Mouse (Mus musculus): ENCODE measurements around the gene Gm20671. TPM values are rescaled to one million over a fixed set of nuclear protein-coding genes. Genes with fewer than 3 reads are reported as not detected.

Gm20671 gene
- polyA plus RNA-seq (2012; rRNA removed): 5.9 and 16.0 TPM in 2 replicates

DNA sequence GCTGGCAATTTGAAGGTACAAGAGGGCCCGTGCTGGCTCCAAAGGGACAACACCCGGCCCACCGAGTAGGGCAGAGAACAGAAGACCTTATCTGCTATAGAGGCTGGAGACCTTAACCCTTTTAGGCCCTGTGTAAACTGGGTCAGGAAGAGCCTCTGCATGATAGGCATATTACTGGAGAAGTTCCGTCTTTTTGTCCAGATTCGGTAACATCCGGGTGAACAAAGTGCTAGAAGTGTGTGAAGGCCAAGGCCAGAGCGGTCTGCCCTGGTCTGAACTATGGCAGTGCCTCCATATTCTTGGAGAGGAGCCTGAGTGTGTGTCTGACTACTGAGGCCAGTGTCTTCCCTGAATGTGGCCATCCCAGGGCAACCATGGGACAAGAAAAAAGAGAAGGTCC lies at the start of gene Gm20671:
Gm20671 (minus strand) TSS at position 101 of the 400 bp plus-strand sequence.
- Histone ChIP-seq H3K27me3 (ENCODE audit: control insufficient read depth, insufficient read depth, low read length) (no peaks in the 10 kb centered on the region), H3K27ac (ENCODE audit: insufficient read depth, low read length) (no peak within 1 kb of the TSS), H3K4me3 (ENCODE audit: extremely low read depth, insufficient read depth, insufficient read length) (no peak within 1 kb of the TSS), H3K36me3 (ENCODE audit: control insufficient read depth, insufficient read depth, low read length) (peaks cover 26% of the 10 kb centered on the region), H3K4me1 (ENCODE audit: control insufficient read depth, insufficient read depth, insufficient read length) (no peaks in the 10 kb centered on the region)
- TF ChIP-seq POLR2A (IDR thresholded peaks at IDR 0.05; ENCODE audit: low read depth, low read length): no peak
- no peak for TF ChIP-seq CTCF (IDR thresholded peaks at IDR 0.05; ENCODE audit: extremely low read depth, insufficient read depth, insufficient read length, insufficient replicate concordance)
- WGBS: over 99% methylated on average over 7 of the region's 7 CpGs
- no peak for DNase-seq (ENCODE audit: low read depth in 1 of 2, low spot score in 2 of 2)

GRCm38 (mm10) chr5:32872346-32872745 lies 45.4 kb upstream of the Gm20671 start:
- 96% methylated on average over 5 of the region's 5 CpGs for WGBS
- H3K27ac ChIP-seq (ENCODE audit: insufficient read depth, low read length): no peak overlapping the region
- no peaks in the 10 kb centered on the region for H3K27me3 ChIP-seq (ENCODE audit: control insufficient read depth, insufficient read depth, low read length)
- no peak for DNase-seq (ENCODE audit: low read depth in 1 of 2, low spot score in 2 of 2)
- H3K36me3 ChIP-seq (ENCODE audit: control insufficient read depth, insufficient read depth, low read length): peaks cover 6% of the 10 kb centered on the region; the same call in 1 of the 2 replicates
- H3K4me3 ChIP-seq (ENCODE audit: extremely low read depth, insufficient read depth, insufficient read length): no peak overlapping the region
- TF ChIP-seq POLR2A (IDR thresholded peaks at IDR 0.05; ENCODE audit: low read depth, low read length) (no peak), CTCF (IDR thresholded peaks at IDR 0.05; ENCODE audit: extremely low read depth, insufficient read depth, insufficient read length, insufficient replicate concordance) (no peak)
- no peaks in the 10 kb centered on the region for H3K4me1 ChIP-seq (ENCODE audit: control insufficient read depth, insufficient read depth, insufficient read length)

DNA sequence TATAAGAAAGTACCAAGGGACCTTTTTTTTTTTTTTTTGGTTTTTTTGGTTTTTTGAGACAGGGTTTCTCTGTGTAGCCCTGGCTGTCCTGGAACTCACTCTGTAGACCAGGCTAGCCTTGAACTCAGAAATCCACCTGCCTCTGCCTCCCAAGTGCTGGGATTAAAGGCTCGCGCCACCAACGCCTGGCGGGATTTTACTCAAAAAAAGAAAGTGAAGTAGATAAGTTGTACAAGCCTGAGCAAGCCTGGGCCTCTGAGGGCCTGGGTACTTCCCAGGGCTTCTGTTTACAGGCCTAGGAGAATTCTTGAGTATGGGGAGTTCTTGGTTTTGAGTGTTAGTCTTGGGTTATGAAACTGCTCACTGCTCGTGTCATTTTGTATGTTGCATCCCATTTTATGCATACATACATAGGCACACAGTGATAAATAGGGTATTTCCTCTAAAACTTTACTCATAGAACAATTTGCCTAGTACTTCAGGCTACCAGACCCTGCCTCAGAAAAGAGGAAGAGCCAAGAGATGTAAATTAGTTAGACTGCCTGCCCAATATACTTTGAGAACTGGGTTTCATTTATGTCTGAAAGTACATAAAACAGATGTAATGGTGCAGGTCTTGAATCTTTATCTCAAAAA lies 42.6 kb upstream of the Gm20671 start:
- H3K36me3 ChIP-seq (ENCODE audit: control insufficient read depth, insufficient read depth, low read length): peaks cover 4% of the 10 kb centered on the region; the same call in 1 of the 2 replicates
- H3K4me3 ChIP-seq (ENCODE audit: extremely low read depth, insufficient read depth, insufficient read length): no peak overlapping the region

DNA sequence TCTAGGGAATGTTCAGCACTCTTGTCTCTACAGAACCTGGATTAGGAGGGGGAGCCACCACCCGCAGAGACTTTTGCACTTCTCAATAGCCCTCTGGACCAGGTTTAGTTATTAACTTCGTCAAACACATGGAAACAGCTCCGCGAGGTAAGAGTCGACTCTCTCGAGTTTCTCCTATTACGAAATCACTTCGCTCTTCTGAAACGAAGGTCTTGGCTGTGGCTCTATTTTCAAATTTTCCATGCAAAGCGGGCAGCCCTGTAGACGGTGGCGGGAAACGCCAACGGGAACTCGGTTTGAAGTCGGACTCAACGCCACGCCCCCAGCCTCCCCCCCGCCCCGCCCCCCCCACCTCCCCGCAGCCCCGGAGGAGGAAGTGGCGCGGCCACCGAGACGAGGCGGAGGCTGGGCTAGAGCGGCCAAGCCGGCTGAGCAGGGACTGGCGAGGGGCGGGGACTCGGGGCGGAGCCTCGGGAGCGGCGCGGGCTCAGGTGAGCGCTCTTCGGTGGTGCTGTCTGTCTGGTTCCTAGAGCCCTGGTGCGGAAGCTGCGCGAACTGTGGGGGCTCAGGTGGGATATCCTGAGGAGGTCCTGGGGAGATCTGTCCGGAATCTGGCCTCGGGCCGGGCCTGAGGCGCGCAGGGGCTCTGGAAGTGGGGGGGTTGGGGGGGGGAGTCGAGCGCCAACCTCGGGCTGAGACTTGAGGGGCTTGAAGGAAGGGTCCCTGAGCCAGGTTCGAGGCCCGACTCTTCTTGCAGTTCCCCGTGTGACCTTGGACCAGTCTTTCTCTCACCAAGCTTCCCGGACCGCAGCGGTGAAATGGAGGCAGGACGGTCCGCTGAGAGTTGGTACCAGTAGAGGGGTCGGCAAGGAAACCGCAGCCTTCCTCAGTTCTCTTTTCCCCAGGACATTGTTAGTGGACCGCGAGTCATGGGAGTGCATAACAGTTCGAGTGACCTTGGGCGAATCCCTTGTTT lies 36.6 kb upstream of the Gm20671 start, which contains the start of gene Depdc5:
Depdc5 (plus strand) TSS at position 449 of the 976 bp plus-strand sequence.
- TF ChIP-seq CTCF (IDR thresholded peaks at IDR 0.05; ENCODE audit: extremely low read depth, insufficient read depth, insufficient read length, insufficient replicate concordance) (no peak), POLR2A (IDR thresholded peaks at IDR 0.05; ENCODE audit: low read depth, low read length) (peak; percentile 45; the same call in 1 of the 2 replicates)
- no peaks in the 10 kb centered on the region for H3K27me3 ChIP-seq (ENCODE audit: control insufficient read depth, insufficient read depth, low read length)
- WGBS: under 1% methylated on average over 58 of the region's 64 CpGs
- H3K36me3 ChIP-seq (ENCODE audit: control insufficient read depth, insufficient read depth, low read length): peaks cover 4% of the 10 kb centered on the region; the same call in 1 of the 2 replicates
- H3K27ac ChIP-seq (ENCODE audit: insufficient read depth, low read length): peak within 1 kb of the TSS; percentile 64
- peak within 1 kb of the TSS; percentile 79 for H3K4me3 ChIP-seq (ENCODE audit: extremely low read depth, insufficient read depth, insufficient read length)
- peaks cover 4% of the 10 kb centered on the region; the same call in 1 of the 2 replicates for H3K4me1 ChIP-seq (ENCODE audit: control insufficient read depth, insufficient read depth, insufficient read length)
- DNase-seq (ENCODE audit: low read depth in 1 of 2, low spot score in 2 of 2): peak; percentile 87 to 98

More for the DNA sequence above, 42.6 kb upstream of the Gm20671 start:
- Histone ChIP-seq H3K4me1 (ENCODE audit: control insufficient read depth, insufficient read depth, insufficient read length) (no peaks in the 10 kb centered on the region; the same call in 1 of the 2 replicates), H3K27ac (ENCODE audit: insufficient read depth, low read length) (peak overlapping the region; percentile 77), H3K27me3 (ENCODE audit: control insufficient read depth, insufficient read depth, low read length) (no peaks in the 10 kb centered on the region)
- no peak for TF ChIP-seq POLR2A (IDR thresholded peaks at IDR 0.05; ENCODE audit: low read depth, low read length)
- TF ChIP-seq CTCF (IDR thresholded peaks at IDR 0.05; ENCODE audit: extremely low read depth, insufficient read depth, insufficient read length, insufficient replicate concordance): no peak
- peak in 1 of 2 experiments; percentile 15 for DNase-seq (ENCODE audit: low read depth in 1 of 2, low spot score in 2 of 2)
- 79% methylated on average over 5 of the region's 5 CpGs for whole genome bisulfite sequencing

DNA sequence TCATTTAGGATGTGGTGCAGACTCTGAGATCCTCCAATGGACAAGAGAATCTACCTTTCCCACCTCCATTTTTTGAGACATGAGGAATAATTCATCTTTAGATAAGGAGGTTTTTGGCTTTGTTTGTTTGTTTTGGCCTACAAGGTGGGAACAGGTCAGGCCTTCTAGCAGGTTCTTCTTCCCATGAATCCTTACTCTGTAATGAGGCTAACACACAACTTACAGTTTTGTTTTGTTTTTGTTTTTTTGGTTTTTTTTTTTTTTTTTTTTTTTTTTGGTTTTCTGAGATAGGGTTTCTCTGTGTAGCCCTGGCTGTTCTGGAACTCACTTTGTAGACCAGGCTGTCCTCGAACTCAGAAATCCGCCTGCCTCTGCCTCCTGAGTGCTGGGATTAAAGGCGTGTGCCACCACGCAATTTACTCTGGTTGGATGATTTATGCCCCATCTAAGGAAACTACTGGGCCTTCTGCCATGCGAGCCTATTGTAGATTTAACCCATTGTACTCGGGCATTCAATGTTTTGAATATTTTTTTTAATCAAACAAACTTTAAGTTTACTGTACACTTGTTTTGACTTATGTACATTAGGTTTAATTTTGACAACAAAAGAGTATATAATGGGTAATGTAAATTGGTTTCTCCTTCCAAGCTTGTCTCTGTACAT lies 35.7 kb upstream of the Gm20671 start:
- no peak overlapping the region for H3K27ac ChIP-seq (ENCODE audit: insufficient read depth, low read length)
- no peaks in the 10 kb centered on the region for H3K27me3 ChIP-seq (ENCODE audit: control insufficient read depth, insufficient read depth, low read length)
- no peak overlapping the region for H3K4me3 ChIP-seq (ENCODE audit: extremely low read depth, insufficient read depth, insufficient read length)
- peaks cover 4% of the 10 kb centered on the region; the same call in 1 of the 2 replicates for H3K4me1 ChIP-seq (ENCODE audit: control insufficient read depth, insufficient read depth, insufficient read length)
- no peak for DNase-seq (ENCODE audit: low read depth in 1 of 2, low spot score in 2 of 2)
- TF ChIP-seq POLR2A (IDR thresholded peaks at IDR 0.05; ENCODE audit: low read depth, low read length) (no peak), CTCF (IDR thresholded peaks at IDR 0.05; ENCODE audit: extremely low read depth, insufficient read depth, insufficient read length, insufficient replicate concordance) (no peak)
- WGBS: 67% methylated on average over 6 of the region's 6 CpGs
- H3K36me3 ChIP-seq (ENCODE audit: control insufficient read depth, insufficient read depth, low read length): peaks cover 2% of the 10 kb centered on the region; the same call in 1 of the 2 replicates

- H3K4me3 ChIP-seq (ENCODE audit: extremely low read depth, insufficient read depth, insufficient read length): no peak overlapping the region
- H3K27ac ChIP-seq (ENCODE audit: insufficient read depth, low read length): no peak overlapping the region
- 91% methylated on average over 1 of the region's 1 CpGs for WGBS
- no peaks in the 10 kb centered on the region; the same call in 1 of the 2 replicates for H3K36me3 ChIP-seq (ENCODE audit: control insufficient read depth, insufficient read depth, low read length)
- H3K27me3 ChIP-seq (ENCODE audit: control insufficient read depth, insufficient read depth, low read length): no peaks in the 10 kb centered on the region
- TF ChIP-seq POLR2A (IDR thresholded peaks at IDR 0.05; ENCODE audit: low read depth, low read length): no peak
- no peak for TF ChIP-seq CTCF (IDR thresholded peaks at IDR 0.05; ENCODE audit: extremely low read depth, insufficient read depth, insufficient read length, insufficient replicate concordance)
- H3K4me1 ChIP-seq (ENCODE audit: control insufficient read depth, insufficient read depth, insufficient read length): peaks cover 4% of the 10 kb centered on the region; the same call in 1 of the 2 replicates
- no peak for DNase-seq (ENCODE audit: low read depth in 1 of 2, low spot score in 2 of 2)
Observed at GRCm38 (mm10) chr5:32861082-32861481, 34.2 kb upstream of the Gm20671 start.

Measured in spleen, adult 2 months (tissue).